Mouse (Mus musculus): ENCODE data around the gene Eif2b1.

GRCm38 (mm10) chr5:124536776-124537175, 42.2 kb downstream of the Eif2b1 start:
- TF ChIP-seq CTCF (IDR thresholded peaks at IDR 0.05; ENCODE audit: extremely low read depth, insufficient read depth, low read length) (no peak), POLR2A (IDR thresholded peaks at IDR 0.05; ENCODE audit: extremely low read depth, insufficient read depth, low read length) (no peak)

Measured in cortical plate, adult 2 months (tissue).